In genomic region chr13:106180734-106181133, GRCm38 (mm10) we compare ENCODE assay signal across 32 mouse cellular contexts.
"Had no signal": no experiment of that assay in that cellular context is flagged by ENCODE, and none has a peak within 500 bp of the region (broad histone marks: within the 10 kb centered on the region; RNA-seq: fewer than 3 reads in every experiment).

No protein-coding gene starts in this region.

- H3K27ac ChIP-seq: limb, embryonic 10.5 days; limb, embryonic 12.5 days; limb, embryonic 13.5 days; limb, embryonic 15.5 days; liver, embryonic 12.5 days; liver, embryonic 13.5 days; liver, embryonic 14.5 days; liver, embryonic 15.5 days; lung, embryonic 15.5 days; macrophage; midbrain, embryonic 10.5 days; midbrain, embryonic 12.5 days; midbrain, embryonic 13.5 days; midbrain, embryonic 15.5 days; neural tube, embryonic 12.5 days had no signal

- H3K4me3 ChIP-seq: limb, embryonic 10.5 days; limb, embryonic 12.5 days; limb, embryonic 13.5 days; limb, embryonic 15.5 days; liver, embryonic 12.5 days; liver, embryonic 13.5 days; liver, embryonic 15.5 days; lung, embryonic 15.5 days; megakaryocyte, embryonic 14.5 days; midbrain, embryonic 10.5 days; midbrain, embryonic 12.5 days; midbrain, embryonic 13.5 days; midbrain, embryonic 15.5 days; myocyte; neural tube, embryonic 12.5 days had no signal

- H3K9me3 ChIP-seq: limb, embryonic 10.5 days; limb, embryonic 12.5 days; limb, embryonic 13.5 days; limb, embryonic 15.5 days; liver, embryonic 12.5 days; liver, embryonic 13.5 days; liver, embryonic 15.5 days; lung, embryonic 15.5 days; megakaryocyte, embryonic 14.5 days; midbrain, embryonic 10.5 days; midbrain, embryonic 12.5 days; midbrain, embryonic 13.5 days; midbrain, embryonic 15.5 days; neural tube, embryonic 12.5 days had no signal

- H3K27me3 ChIP-seq: limb, embryonic 12.5 days; limb, embryonic 13.5 days; limb, embryonic 15.5 days; liver, embryonic 12.5 days; liver, embryonic 13.5 days; liver, embryonic 15.5 days; lung, embryonic 15.5 days; megakaryocyte, embryonic 14.5 days; midbrain, embryonic 12.5 days; midbrain, embryonic 13.5 days; midbrain, embryonic 15.5 days; neural tube, embryonic 12.5 days had no signal

- H3K4me2 ChIP-seq: limb, embryonic 12.5 days; limb, embryonic 13.5 days; limb, embryonic 15.5 days; liver, embryonic 11.5 days; liver, embryonic 12.5 days; liver, embryonic 13.5 days; liver, embryonic 15.5 days; lung, embryonic 14.5 days; lung, embryonic 15.5 days; midbrain, embryonic 11.5 days; midbrain, embryonic 12.5 days; midbrain, embryonic 13.5 days; midbrain, embryonic 15.5 days; neural tube, embryonic 12.5 days had no signal

- H3K4me1 ChIP-seq: limb, embryonic 10.5 days; limb, embryonic 12.5 days; limb, embryonic 13.5 days; limb, embryonic 15.5 days; liver, embryonic 12.5 days; liver, embryonic 13.5 days; liver, embryonic 15.5 days; lung, embryonic 15.5 days; megakaryocyte, embryonic 14.5 days; midbrain, embryonic 12.5 days; midbrain, embryonic 13.5 days; midbrain, embryonic 15.5 days; neural tube, embryonic 12.5 days had no signal

- H3K9ac ChIP-seq: limb, embryonic 12.5 days; limb, embryonic 13.5 days; limb, embryonic 15.5 days; liver, embryonic 12.5 days; liver, embryonic 13.5 days; liver, embryonic 14.5 days; liver, embryonic 15.5 days; liver, postnatal 0 days; lung, embryonic 14.5 days; lung, embryonic 15.5 days; midbrain, embryonic 12.5 days; midbrain, embryonic 13.5 days; midbrain, embryonic 15.5 days; neural tube, embryonic 12.5 days had no signal

- DNase-seq: left cerebral cortex, postnatal 4 days; liver; liver, embryonic 13.5 days; liver, postnatal 0 days; lung, adult 18-20 months; lung, adult 2 months; lung, embryonic 14.5 days; lung, postnatal 10 days; lung, postnatal 14 days; lung, postnatal 36 days; lung, postnatal 4 days; midbrain, embryonic 14.5 days had no signal

- H3K36me3 ChIP-seq: limb, embryonic 10.5 days; limb, embryonic 12.5 days; limb, embryonic 13.5 days; limb, embryonic 15.5 days; liver, embryonic 12.5 days; liver, embryonic 13.5 days; liver, embryonic 15.5 days; lung, embryonic 15.5 days; midbrain, embryonic 10.5 days; midbrain, embryonic 12.5 days; midbrain, embryonic 13.5 days; midbrain, embryonic 15.5 days; neural tube, embryonic 12.5 days had no signal

- ATAC-seq: liver, embryonic 12.5 days; liver, postnatal 0 days; lung, postnatal 0 days; midbrain, embryonic 13.5 days; midbrain, embryonic 15.5 days; midbrain, embryonic 16.5 days had no signal
